Mouse (Mus musculus): Measurements from ENCODE around the gene Gm28845. TPM values are rescaled to one million over a fixed set of nuclear protein-coding genes. Genes with fewer than 3 reads are reported as not detected.
"Not testable (repeated sequence)": the region's sequence is repeated elsewhere in the genome, so short reads cannot be mapped to it uniquely, and the experiment has no call there.

Gm28845 gene
- total RNA-seq, 2 experiments from 2014 or later, result not detected

GRCm38 (mm10) chr1:65109756-65110435 lies 9.5 kb downstream of the Gm28845 start:
- no peak for DNase-seq
- intact Hi-C loops (cut with DNase I), result no loop called here

GRCm38 (mm10) chr1:65109196-65109595 lies 10.2 kb downstream of the Gm28845 start:
- intact Hi-C loops (cut with DNase I), result no loop called here
- DNase-seq, result no peak

- DNase-seq, result no peak
- intact Hi-C loops (cut with DNase I), result no loop called here
Measured at GRCm38 (mm10) chr1:65107654-65108279, 11.6 kb downstream of the Gm28845 start.

- intact Hi-C loops (cut with DNase I), result no loop called here
- no peak for DNase-seq
Measured at GRCm38 (mm10) chr1:65103273-65103672, 16.1 kb downstream of the Gm28845 start, which contains the start of gene Cryga. Gene Cryga (minus strand): TSS chr1:65103373.

- no peak for DNase-seq
Measured at GRCm38 (mm10) chr1:65096953-65097352, 22.4 kb downstream of the Gm28845 start.

GRCm38 (mm10) chr1:65091566-65091965 lies 27.8 kb downstream of the Gm28845 start:
- DNase-seq, result no peak
- intact Hi-C loops (cut with DNase I), result no loop called here

More at GRCm38 (mm10) chr1:65096953-65097352, 22.4 kb downstream of the Gm28845 start:
- intact Hi-C loops (cut with DNase I), result no loop called here

GRCm38 (mm10) chr1:65090370-65090769 lies 29.0 kb downstream of the Gm28845 start:
- no peak for DNase-seq
- intact Hi-C loops (cut with DNase I), result no loop called here

- intact Hi-C loops (cut with DNase I), result no loop called here
- no peak for DNase-seq
Measured at GRCm38 (mm10) chr1:65088567-65089356, 30.6 kb downstream of the Gm28845 start.

- intact Hi-C loops (cut with DNase I), result no loop called here
- no peak for DNase-seq
Measured at GRCm38 (mm10) chr1:65082188-65082587, 37.2 kb downstream of the Gm28845 start, which contains the start of gene Crygb. Gene Crygb (minus strand): TSS chr1:65082288.

GRCm38 (mm10) chr1:65075607-65076006 lies 43.8 kb downstream of the Gm28845 start:
- no peak for DNase-seq
- intact Hi-C loops (cut with DNase I), result no loop called here

- DNase-seq, result no peak
- intact Hi-C loops (cut with DNase I), result no loop called here
Measured at GRCm38 (mm10) chr1:65073589-65073988, 45.8 kb downstream of the Gm28845 start, which contains the start of gene Crygc. Gene Crygc (minus strand): TSS chr1:65073689.

GRCm38 (mm10) chr1:65067842-65068241 lies 51.5 kb downstream of the Gm28845 start:
- DNase-seq, result no peak
- intact Hi-C loops (cut with DNase I), result no loop called here

GRCm38 (mm10) chr1:65064201-65064600 lies 55.2 kb downstream of the Gm28845 start:
- DNase-seq, result no peak
- intact Hi-C loops (cut with DNase I), result no loop called here

- DNase-seq, result no peak
- intact Hi-C loops (cut with DNase I), result no loop called here
Measured at GRCm38 (mm10) chr1:65063352-65063751, 56.0 kb downstream of the Gm28845 start, which contains the start of gene Crygd. Gene Crygd (minus strand): TSS chr1:65063452.

GRCm38 (mm10) chr1:65052140-65052539 lies 67.2 kb downstream of the Gm28845 start:
- DNase-seq, result no peak
- intact Hi-C loops (cut with DNase I), result no loop called here

GRCm38 (mm10) chr1:65051696-65052095 lies 67.7 kb downstream of the Gm28845 start:
- DNase-seq, result no peak
- intact Hi-C loops (cut with DNase I), result no loop called here

- DNase-seq; intact Hi-C loops (cut with DNase I): not testable (repeated sequence)
Measured at GRCm38 (mm10) chr1:65050952-65051351, 68.4 kb downstream of the Gm28845 start, which contains the start of gene Cryge. Gene Cryge (minus strand): TSS chr1:65051149.

All from heart, postnatal 14 days (tissue).